In genomic region chr14:27187025-27187424, GRCm38 (mm10) we compare ENCODE assay signal across 7 mouse cellular contexts.
A peak's percentile ranks its signal among the peaks of the same experiment; 100 is the strongest.
DNase-seq lines count a peak whose midpoint lies in the region; ATAC-seq and TF ChIP-seq lines count a peak whose summit lies in the region.

No protein-coding gene starts in this region.

- H3K4me2 ChIP-seq in kidney, embryonic 16.5 days (replicated peaks; ENCODE audit: low read depth, low read length) = no peak overlapping the region

- no peak overlapping the region for H3K4me3 ChIP-seq in kidney, embryonic 16.5 days (ENCODE audit: low read length)
- H3K4me3 ChIP-seq in liver, adult 2 months (ENCODE audit: insufficient read depth, low read depth, low read length) = no peak overlapping the region

- H3K36me3 ChIP-seq in kidney, embryonic 16.5 days (ENCODE audit: insufficient read depth, low read length) = no peaks in the 10 kb centered on the region
- no peaks in the 10 kb centered on the region for H3K36me3 ChIP-seq in liver, adult 2 months (ENCODE audit: control insufficient read depth, insufficient read depth, low read length)
- no peaks in the 10 kb centered on the region for H3K36me3 ChIP-seq in splenic B cell, adult 2 months (ENCODE audit: control insufficient read depth, insufficient read depth, low read length, poor library complexity, severe bottlenecking)

- no peaks in the 10 kb centered on the region for H3K27me3 ChIP-seq in kidney, embryonic 16.5 days (ENCODE audit: insufficient read depth, low read length)
- H3K27me3 ChIP-seq in liver, adult 2 months (ENCODE audit: control insufficient read depth, insufficient read depth, low read length) = no peaks in the 10 kb centered on the region
- H3K27me3 ChIP-seq in splenic B cell, adult 2 months (ENCODE audit: control insufficient read depth, insufficient read depth, low read length, poor library complexity, severe bottlenecking) = no peaks in the 10 kb centered on the region

- H3K79me2 ChIP-seq in liver, adult 2 months (ENCODE audit: control insufficient read depth, insufficient read depth, low read length) = no peaks in the 10 kb centered on the region; the same call in 1 of the 2 replicates

- WGBS in kidney, embryonic 16.5 days = 7% methylated on average over 4 of the region's 4 CpGs
- 33% methylated on average over 4 of the region's 4 CpGs for WGBS in liver, adult 2 months

- ATAC-seq in kidney, embryonic 16.5 days (ENCODE audit: low FRiP score, low TSS enrichment) = peak; percentile 80

- DNase-seq in adrenal gland, adult 2 months = peak; percentile 83
- peak; percentile 88 for DNase-seq in embryo, embryonic 10.5 days (ENCODE audit: low spot score)
- peak; percentile 84 to 90 for DNase-seq in heart, adult 18-20 months
- peak; percentile 45 for DNase-seq in liver, adult 2 months (ENCODE audit: extremely low read depth, low read depth, low spot score)
- peak; percentile 73 to 84 for DNase-seq in natural killer cell, adult 2 months (ENCODE audit: low spot score in 2 of 2)
- DNase-seq in splenic B cell, adult 2 months (ENCODE audit: low read depth, low spot score) = peak; percentile 88

- no peak overlapping the region for H3K9ac ChIP-seq in kidney, embryonic 16.5 days (replicated peaks; ENCODE audit: low read length)
- no peak overlapping the region for H3K9ac ChIP-seq in liver, adult 2 months (ENCODE audit: low read depth, low read length)

- H3K4me1 ChIP-seq in kidney, embryonic 16.5 days (ENCODE audit: insufficient read depth, low read length) = peaks cover 18% of the 10 kb centered on the region
- peaks cover 20% of the 10 kb centered on the region for H3K4me1 ChIP-seq in liver, adult 2 months (ENCODE audit: control insufficient read depth, insufficient read depth, low read length)

- H3K27ac ChIP-seq in kidney, embryonic 16.5 days (ENCODE audit: low read length) = no peak overlapping the region
- H3K27ac ChIP-seq in liver, adult 2 months (replicated peaks; ENCODE audit: insufficient read depth, low read depth, low read length) = no peak overlapping the region

- TF ChIP-seq CTCF in liver, adult 2 months (IDR thresholded peaks at IDR 0.05; ENCODE audit: low read depth, low read length) = peak; percentile 93

- H3K9me3 ChIP-seq in kidney, embryonic 16.5 days (ENCODE audit: low read length) = no peaks in the 10 kb centered on the region

- TF ChIP-seq POLR2A in liver, adult 2 months (IDR thresholded peaks at IDR 0.05; ENCODE audit: extremely low read depth, insufficient read depth, low read length) = no peak
